Mouse (Mus musculus) B cell, adult 67 days (primary cell): Measurements from ENCODE around the gene Uvrag. TPM values are rescaled to one million over a fixed set of nuclear protein-coding genes. Genes with fewer than 3 reads are reported as not detected.

Experiments
- total RNA-seq, 2 experiments: library from RNA; stranded (reverse); gene quantifications; 4 replicates each; pipeline ENCODE4 v1.2.4; 2023

The Uvrag gene
- total RNA-seq = 100 to 1,000 TPM; 182 to 233 TPM

DNA sequence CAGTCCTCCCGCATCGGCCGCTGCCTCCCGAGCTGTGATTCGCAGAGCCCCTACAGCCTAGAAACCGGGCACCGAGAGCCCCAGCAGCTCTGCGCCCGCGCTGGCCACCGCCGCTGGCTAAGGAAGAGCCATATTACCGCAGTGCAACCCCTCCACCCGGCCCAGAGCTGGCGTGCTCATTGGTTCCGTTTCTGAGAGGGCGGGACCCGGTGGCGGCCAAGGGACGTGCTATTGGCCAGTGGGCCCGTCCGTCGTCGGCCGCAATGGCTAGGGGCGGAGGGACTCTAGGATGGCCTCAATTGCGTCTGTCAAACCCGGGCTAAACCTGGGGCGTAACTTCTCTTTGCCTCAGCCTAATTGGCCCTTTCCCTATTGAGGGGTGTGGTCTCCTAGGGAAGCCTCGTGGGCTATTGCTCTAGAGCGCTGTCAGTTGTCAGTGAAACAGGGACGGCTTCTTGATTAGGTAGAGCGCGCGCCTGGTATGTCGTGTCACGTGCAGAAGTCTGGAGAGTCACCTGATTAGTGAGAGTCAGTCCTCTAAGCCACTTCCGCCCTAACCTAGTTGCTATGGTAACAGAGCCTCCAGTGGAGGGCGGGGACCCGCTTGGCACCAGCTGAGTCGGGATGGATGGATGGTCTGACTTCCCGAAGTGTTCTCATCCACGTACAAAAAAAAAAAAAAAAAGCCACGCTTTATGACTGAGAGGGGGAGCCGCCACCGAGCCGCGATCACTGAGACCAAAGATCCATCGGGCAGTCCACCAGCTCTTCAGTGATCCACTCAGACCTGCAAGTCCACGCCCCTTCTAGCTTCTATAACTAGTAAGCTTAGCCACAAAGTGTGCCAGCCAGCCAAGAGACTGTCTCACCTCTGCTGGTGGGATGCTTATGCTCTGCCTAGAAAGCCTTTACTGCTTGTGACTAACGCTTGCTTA, at the start of gene Uvrag:
TSS of gene Uvrag (minus strand) at position 158 of the 935 bp plus-strand sequence.

DNA sequence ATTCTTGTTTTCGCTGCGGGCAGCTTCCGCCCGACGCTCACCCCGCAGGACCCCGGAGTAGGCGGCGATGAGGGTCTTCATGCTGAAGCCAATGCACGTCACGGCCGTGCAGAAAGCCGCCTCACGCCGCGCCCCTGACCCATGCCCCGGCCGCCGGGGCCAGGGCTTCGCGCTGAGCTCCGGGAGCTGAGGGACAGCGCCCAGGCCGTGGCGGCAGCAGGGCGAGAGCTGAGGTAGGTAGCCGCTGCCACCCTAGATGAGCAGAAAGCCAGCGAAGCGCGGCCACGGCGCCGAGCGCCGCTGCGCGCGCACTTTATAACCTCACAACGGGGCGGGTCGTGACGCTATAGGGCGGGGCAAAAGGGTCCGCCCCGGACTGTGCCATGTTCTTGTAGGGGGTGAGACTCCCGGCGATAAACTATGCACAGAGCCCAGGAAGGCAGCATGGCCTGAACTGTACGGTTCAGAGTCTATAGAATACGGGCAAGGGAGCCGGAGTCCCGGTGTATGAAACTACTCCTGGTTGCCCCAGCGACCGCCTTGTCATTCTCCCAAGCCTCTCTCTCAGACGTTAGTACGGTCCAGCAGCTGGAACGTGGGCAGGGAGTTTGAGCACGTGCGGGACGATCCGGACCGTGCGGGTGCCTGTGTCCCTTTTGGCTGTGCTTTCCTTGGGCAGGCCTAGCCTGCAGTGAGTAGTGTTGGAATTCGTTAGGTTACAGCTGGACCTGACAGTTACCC, 41.7 kb upstream of the Uvrag start, which contains the start of gene Dgat2:
TSS of gene Dgat2 (minus strand) at position 288 of the 741 bp plus-strand sequence.

Other genes with a start within 250 kb of the Uvrag start
- gene Dgat2, start 41.6 kb upstream of the Uvrag start, total RNA-seq = under 1 TPM; 0.70 to 0.86 TPM
- not detected for gene Mogat2, start 97.5 kb upstream of the Uvrag start, total RNA-seq
- not detected for gene Map6, start 126.3 kb upstream of the Uvrag start, total RNA-seq
- gene Serpinh1, start 212.1 kb upstream of the Uvrag start, total RNA-seq = not detected
- gene Gdpd5, start 240.3 kb upstream of the Uvrag start, total RNA-seq = 1 to 10 TPM; 2.6 to 4.0 TPM